Comparison of ENCODE assay signal across 13 mouse cellular contexts in the genomic region with DNA sequence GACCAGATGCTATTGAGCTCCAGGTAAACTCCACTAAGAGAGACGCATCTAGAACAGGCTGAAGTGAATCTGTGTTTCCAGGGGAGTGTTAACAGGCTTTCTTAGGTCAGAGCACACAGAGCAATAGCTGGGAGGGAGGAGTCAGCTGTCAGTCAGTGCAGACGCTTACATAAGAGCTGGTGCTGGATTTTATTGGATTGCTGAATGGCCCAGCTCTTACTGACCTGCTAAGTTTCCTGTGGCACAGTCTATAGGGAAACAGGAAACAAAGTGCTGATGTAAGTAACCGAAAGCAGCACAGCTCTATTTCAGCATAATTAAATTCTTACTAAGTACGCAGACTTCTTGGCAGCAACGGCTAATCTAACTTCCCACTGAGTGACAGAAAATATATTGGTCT. TPM values are rescaled to one million over a fixed set of nuclear protein-coding genes. Genes with fewer than 3 reads are reported as not detected.
DNase-seq lines count a peak whose midpoint lies in the region; ATAC-seq lines count a peak whose summit lies in the region.
"Had no signal": no experiment of that assay in that cellular context is flagged by ENCODE, and none has a peak within 500 bp of the region (broad histone marks: within the 10 kb centered on the region; RNA-seq: fewer than 3 reads in every experiment).

No protein-coding gene starts in this region.

- H3K9ac ChIP-seq in heart, embryonic 15.5 days: no peak overlapping the region
- no peak overlapping the region for H3K9ac ChIP-seq in neural tube, embryonic 13.5 days
- no peak overlapping the region for H3K9ac ChIP-seq in liver, embryonic 16.5 days (ENCODE audit: low read depth, low read length)
- H3K9ac ChIP-seq: forebrain, embryonic 13.5 days; hindbrain, embryonic 15.5 days; limb, embryonic 15.5 days had no signal

- H3K4me2 ChIP-seq in heart, embryonic 15.5 days: no peak overlapping the region
- no peak overlapping the region for H3K4me2 ChIP-seq in neural tube, embryonic 13.5 days
- H3K4me2 ChIP-seq in liver, embryonic 16.5 days (ENCODE audit: low read depth, low read length): no peak overlapping the region
- H3K4me2 ChIP-seq: forebrain, embryonic 13.5 days; hindbrain, embryonic 15.5 days; limb, embryonic 15.5 days had no signal

- H3K9me3 ChIP-seq in heart, embryonic 15.5 days (replicated peaks): no peaks in the 10 kb centered on the region
- no peaks in the 10 kb centered on the region for H3K9me3 ChIP-seq in neural tube, embryonic 13.5 days
- H3K9me3 ChIP-seq in liver, embryonic 16.5 days (replicated peaks; ENCODE audit: control insufficient read depth, low read length): no peaks in the 10 kb centered on the region
- H3K9me3 ChIP-seq: forebrain, embryonic 13.5 days; hindbrain, embryonic 15.5 days; limb, embryonic 15.5 days had no signal

- no peaks in the 10 kb centered on the region for H3K36me3 ChIP-seq in heart, embryonic 15.5 days
- peaks cover 41% of the 10 kb centered on the region; the same call in 1 of the 2 replicates for H3K36me3 ChIP-seq in neural tube, embryonic 13.5 days
- no peaks in the 10 kb centered on the region for H3K36me3 ChIP-seq in liver, embryonic 16.5 days (ENCODE audit: control insufficient read depth, insufficient read depth)
- H3K36me3 ChIP-seq: limb, embryonic 15.5 days had no signal

- 40% methylated on average over 5 of the region's 5 CpGs for WGBS in heart, embryonic 15.5 days
- WGBS in neural tube, embryonic 13.5 days: 53% methylated on average over 5 of the region's 5 CpGs
- WGBS in liver, embryonic 16.5 days (ENCODE audit: insufficient replicate concordance): 20% methylated on average over 5 of the region's 5 CpGs

- H3K27me3 ChIP-seq in heart, embryonic 15.5 days: no peaks in the 10 kb centered on the region
- no peaks in the 10 kb centered on the region for H3K27me3 ChIP-seq in neural tube, embryonic 13.5 days
- H3K27me3 ChIP-seq in liver, embryonic 16.5 days (ENCODE audit: control insufficient read depth, insufficient read depth, low read depth, low read length): no peaks in the 10 kb centered on the region
- H3K27me3 ChIP-seq: forebrain, embryonic 13.5 days; hindbrain, embryonic 15.5 days; limb, embryonic 15.5 days had no signal

- no peaks in the 10 kb centered on the region for H3K4me1 ChIP-seq in heart, embryonic 15.5 days (replicated peaks)
- no peaks in the 10 kb centered on the region for H3K4me1 ChIP-seq in neural tube, embryonic 13.5 days (replicated peaks)
- no peaks in the 10 kb centered on the region; the same call in 1 of the 2 replicates for H3K4me1 ChIP-seq in liver, embryonic 16.5 days (ENCODE audit: control insufficient read depth, low read depth, low read length)
- H3K4me1 ChIP-seq: forebrain, embryonic 13.5 days; hindbrain, embryonic 15.5 days; limb, embryonic 15.5 days had no signal

- no peak overlapping the region for H3K4me3 ChIP-seq in heart, embryonic 15.5 days
- no peak overlapping the region for H3K4me3 ChIP-seq in neural tube, embryonic 13.5 days
- no peak overlapping the region for H3K4me3 ChIP-seq in liver, embryonic 16.5 days (ENCODE audit: low read depth, low read length)
- H3K4me3 ChIP-seq: forebrain, embryonic 13.5 days; heart, adult 2 months; hindbrain, embryonic 15.5 days; limb, embryonic 15.5 days had no signal

- DNase-seq in heart, postnatal 4 days: no peak
- DNase-seq in neural tube, embryonic 10.5 days (ENCODE audit: extremely low spot score, low spot score): no peak
- DNase-seq in kidney, postnatal 10 days: no peak
- no peak for DNase-seq in adrenal gland, postnatal 4 days (ENCODE audit: low spot score in 2 of 2)
- no peak for DNase-seq in adrenal gland, postnatal 10 days

- H3K27ac ChIP-seq in heart, embryonic 15.5 days: no peak overlapping the region
- peak overlapping the region; percentile 46; the same call in 1 of the 2 replicates for H3K27ac ChIP-seq in neural tube, embryonic 13.5 days (replicated peaks)
- no peak overlapping the region for H3K27ac ChIP-seq in liver, embryonic 16.5 days (ENCODE audit: low read length)
- H3K27ac ChIP-seq: forebrain, embryonic 13.5 days; heart, adult 2 months; limb, embryonic 15.5 days had no signal

- peak; percentile 53 for ATAC-seq in heart, embryonic 15.5 days (replicated peaks; ENCODE audit: insufficient number of reproducible peaks, insufficient read depth, low FRiP score, low read depth)
- ATAC-seq in neural tube, embryonic 13.5 days (ENCODE audit: low read depth): no peak
- ATAC-seq in liver, embryonic 16.5 days (ENCODE audit: low read depth): peak; percentile 77
- ATAC-seq: CD4-positive, CD25-positive, alpha-beta regulatory T cell, adult 4 months; forebrain, embryonic 13.5 days had no signal

RNA-seq across cellular contexts. Expression of a gene that starts 16.9 kb away (rescaled TPM):
- polyA plus RNA-seq in heart, embryonic 15.5 days (2015; fragmentation: Nextera tagmentation; extraction: Ambion mirVana): 188 and 199 TPM in 2 replicates
- 100 to 1,000 TPM; 137 to 160 TPM for total RNA-seq in heart, postnatal 4 days (2021)
- polyA plus RNA-seq in neural tube, embryonic 13.5 days (2015; fragmentation: Nextera tagmentation; extraction: Ambion mirVana): 231 and 303 TPM in 2 replicates
- polyA plus RNA-seq in liver, embryonic 16.5 days (2015; fragmentation: Nextera tagmentation; extraction: Ambion mirVana): 140 and 150 TPM in 2 replicates
- 100 to 1,000 TPM; 264 to 274 TPM for total RNA-seq in adrenal gland, postnatal 4 days (2021)
- 100 to 1,000 TPM; 178 to 231 TPM for total RNA-seq in adrenal gland, postnatal 10 days (2021)

RNA-seq across cellular contexts. Expression of a gene that starts 21.5 kb away (rescaled TPM):
- 3.7 and 7.6 TPM in 2 replicates for polyA plus RNA-seq in heart, embryonic 15.5 days (2015; fragmentation: Nextera tagmentation; extraction: Ambion mirVana)
- total RNA-seq in heart, postnatal 4 days (2021): 10 to 100 TPM; 21.6 to 26.1 TPM
- polyA plus RNA-seq in neural tube, embryonic 13.5 days (2015; fragmentation: Nextera tagmentation; extraction: Ambion mirVana): 17.8 and 19.6 TPM in 2 replicates
- 1.5 and 1.6 TPM in 2 replicates for polyA plus RNA-seq in liver, embryonic 16.5 days (2015; fragmentation: Nextera tagmentation; extraction: Ambion mirVana)
- total RNA-seq in adrenal gland, postnatal 4 days (2021): 10 to 100 TPM; 39.3 to 42.3 TPM
- total RNA-seq in adrenal gland, postnatal 10 days (2021): 10 to 100 TPM; 25.6 to 26.2 TPM
